Mouse (Mus musculus): Measurements from ENCODE around the gene Cnpy3.

DNA sequence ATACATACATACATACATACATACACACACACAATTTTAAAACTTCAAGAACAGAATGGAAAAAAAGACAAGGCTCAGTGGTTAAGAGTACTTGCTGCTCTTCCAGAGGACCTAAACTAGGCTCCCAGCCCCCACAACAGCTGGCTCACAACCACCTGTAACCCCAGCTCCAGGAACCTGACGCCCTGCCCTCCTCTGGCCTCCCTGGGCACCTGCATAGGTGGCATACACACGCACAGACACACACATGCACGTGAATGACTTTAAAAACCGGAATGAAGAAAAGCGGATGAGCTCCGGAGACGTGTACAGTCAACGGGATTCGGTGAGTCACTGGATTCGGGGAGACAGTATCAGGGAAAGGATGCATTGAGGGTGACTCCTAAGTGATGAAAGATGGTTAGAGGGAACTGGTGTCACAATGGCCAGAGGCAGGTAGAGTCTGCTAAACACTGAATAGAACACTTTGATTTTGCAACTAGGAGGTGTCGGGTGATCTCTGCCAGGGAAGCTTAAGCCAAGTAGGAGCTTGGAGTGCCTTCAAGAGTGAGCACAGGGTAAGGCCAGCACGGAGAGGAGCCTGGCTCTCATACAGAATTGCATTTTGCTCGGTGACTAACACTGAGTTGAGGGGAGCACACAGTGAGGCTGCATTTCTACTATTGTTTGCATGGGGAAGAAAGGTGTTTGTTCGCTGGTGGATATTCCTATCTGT lies 45.5 kb downstream of the Cnpy3 start:
- no peak for TF ChIP-seq CTCF (IDR thresholded peaks at IDR 0.05; ENCODE audit: borderline replicate concordance, insufficient read depth, low read length)
- TF ChIP-seq POLR2A (IDR thresholded peaks at IDR 0.05; ENCODE audit: low read depth, low read length) = no peak

All from embryonic fibroblast, embryonic 13.5 days (primary cell).